Mouse (Mus musculus) thymus, adult 2 months (tissue): ENCODE data around the gene Rhov.

Experiments
- CTCF ChIP-seq: fragments of 200-500 bp; IDR thresholded peaks from 2 replicates; pipeline ENCODE4 v1.5.1; 2012; ENCODE audit warnings: mild to moderate bottlenecking, control low read depth, low read length, moderate library complexity, borderline replicate concordance; ENCODE audit not compliant: control insufficient read depth, poor library complexity, insufficient read depth; ENCODE audit errors: extremely low read depth
- POLR2A ChIP-seq: fragments of 200-500 bp; IDR thresholded peaks from 2 replicates; pipeline ENCODE4 v1.6.1; 2012; ENCODE audit warnings: mild to moderate bottlenecking, low read length, control low read depth, moderate library complexity; ENCODE audit not compliant: control insufficient read depth, poor library complexity, insufficient read depth; ENCODE audit errors: extremely low read depth

DNA sequence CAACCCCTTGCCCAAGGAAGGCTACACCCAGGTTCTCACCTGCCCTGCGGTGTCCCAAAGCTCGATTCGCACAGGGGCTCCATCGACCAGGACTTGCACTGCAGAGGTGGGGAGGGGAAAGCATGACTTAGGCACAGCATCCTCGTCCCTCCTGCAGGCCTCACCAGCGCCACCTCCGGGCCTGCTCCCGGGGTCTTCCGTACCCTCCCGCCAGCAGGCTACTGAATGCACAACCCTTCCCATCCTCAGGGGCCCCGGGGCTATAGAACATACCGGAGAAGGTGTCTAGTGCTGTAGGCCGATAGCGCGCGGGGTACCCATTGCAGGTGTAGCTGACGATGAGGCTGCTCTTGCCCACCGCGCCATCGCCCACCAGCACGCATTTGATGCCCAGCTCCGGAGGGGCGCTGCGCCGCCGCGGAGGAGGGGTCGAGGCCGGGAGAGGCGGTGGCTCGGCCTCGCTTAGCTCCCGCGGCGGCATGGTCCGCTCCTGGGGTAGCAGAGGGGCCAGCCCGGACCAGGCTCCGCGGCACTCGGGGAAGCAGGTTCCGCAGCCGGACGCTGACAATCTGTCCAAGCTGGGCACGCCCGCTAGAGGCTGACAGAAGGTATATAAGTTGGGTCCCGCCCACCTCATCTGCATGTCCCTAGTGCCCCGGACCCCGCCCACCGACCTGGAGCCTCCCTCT is at the start of gene Rhov:
- TF ChIP-seq CTCF (peak; percentile 51; the same call in 1 of the 2 replicates), POLR2A (no peak)
